Mouse (Mus musculus) embryonic stem cell, embryonic (primary cell): ENCODE data around the gene Tenm4.

Experiments used
- CTCF ChIA-PET, 4 experiments: fragments of 300-600 bp in 2 of 4; fragments of 350-600 bp in 2 of 4; sonication (Branson Sonifier 250); formaldehyde crosslinking; loops; one replicate each; lab custom pipeline; 2022; ENCODE audit warnings: inconsistent platforms in 2 of 4; lab: Charles Lee
- POLR2A ChIA-PET, 4 experiments: fragments of 300-600 bp in 2 of 4; fragments of 350-600 bp in 2 of 4; sonication (Branson Sonifier 250); formaldehyde crosslinking; loops; one replicate each; lab custom pipeline; 2022; ENCODE audit warnings: antibody characterized with exemption in 4 of 4, inconsistent platforms in 1 of 4; lab: Charles Lee

Gene Tenm4

DNA sequence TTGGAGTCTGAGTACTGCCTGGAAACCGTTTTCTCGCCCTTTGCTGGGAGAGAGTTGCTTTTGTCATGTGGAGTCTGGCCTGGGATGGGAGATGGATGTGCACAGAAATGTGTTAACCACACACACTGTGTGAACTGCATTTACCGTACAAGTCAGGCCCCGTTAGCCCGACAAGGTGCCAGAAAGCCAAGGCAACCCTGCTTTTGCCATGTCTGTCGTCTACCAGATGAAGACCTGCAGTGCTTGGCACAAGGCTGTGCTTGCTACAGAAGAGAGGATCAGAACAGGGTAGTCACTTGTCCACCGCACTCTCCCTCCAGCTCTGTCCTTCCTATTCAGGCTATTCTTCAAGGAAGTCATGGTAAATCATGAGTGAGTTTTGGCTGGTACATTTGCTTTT, 492.3 kb downstream of the Tenm4 start:
- ChIA-PET CTCF (no interaction called here), POLR2A (interaction anchor here in 1 of 4 experiments (0.7 kb wide), 1 partner anchor 115 kb away, joined by 4 read pairs; no protein-coding TSS in a partner anchor)

DNA sequence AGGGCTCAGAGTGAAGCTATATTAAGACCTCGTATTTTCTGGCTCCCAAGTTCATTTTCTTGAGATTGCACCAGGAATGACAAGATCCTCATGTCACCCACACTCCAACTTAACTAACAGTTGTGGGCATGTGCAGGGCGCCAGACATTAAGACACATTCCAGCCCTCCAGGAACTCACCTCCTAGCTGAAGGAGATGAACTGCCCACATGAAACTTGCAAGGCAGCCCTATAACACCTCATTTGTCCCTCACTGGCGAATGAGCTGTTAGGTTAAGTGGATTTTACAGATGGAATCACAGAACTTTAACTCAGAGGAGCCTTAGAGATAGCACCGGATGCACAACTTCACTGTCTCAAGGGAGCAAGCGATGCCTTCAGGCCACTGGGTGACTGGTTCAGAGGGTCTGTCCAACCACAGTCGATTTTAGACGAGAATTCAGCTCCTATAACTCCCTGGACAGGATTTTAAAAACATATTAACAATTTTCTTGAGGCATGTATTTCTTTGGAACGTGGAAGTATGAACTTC, 495.4 kb downstream of the Tenm4 start:
- ChIA-PET CTCF (interaction anchor here in 1 of 4 experiments (0.5 kb wide), 1 partner anchor 12 kb away, joined by 10 read pairs; no protein-coding TSS in a partner anchor), POLR2A (interaction anchor here in 1 of 4 experiments (0.7 to 2.3 kb wide), 4 partner anchors 10 to 19 kb away, joined by 3 to 23 read pairs (median 3); no protein-coding TSS in a partner anchor)

DNA sequence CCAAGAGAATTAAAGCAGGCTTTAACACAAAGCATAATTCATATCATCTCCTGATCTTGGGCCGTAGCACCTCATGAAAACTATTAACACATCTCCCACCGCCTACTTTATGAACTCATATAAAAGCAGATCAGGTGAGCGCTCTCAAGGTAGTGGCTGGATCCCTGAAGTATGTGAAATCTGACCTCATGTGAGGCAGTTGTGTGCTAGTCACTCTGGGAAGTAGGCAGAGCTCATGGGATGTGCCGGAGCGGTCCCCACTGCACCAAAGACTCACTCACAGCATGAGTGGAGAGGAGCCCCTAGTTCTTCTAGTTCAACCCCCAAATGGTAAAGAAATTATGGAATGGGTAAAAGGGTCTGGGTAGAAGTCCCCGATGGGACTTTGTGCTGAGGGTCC, 496.6 kb downstream of the Tenm4 start:
- CTCF ChIA-PET: no interaction called here
- POLR2A ChIA-PET: no interaction called here

DNA sequence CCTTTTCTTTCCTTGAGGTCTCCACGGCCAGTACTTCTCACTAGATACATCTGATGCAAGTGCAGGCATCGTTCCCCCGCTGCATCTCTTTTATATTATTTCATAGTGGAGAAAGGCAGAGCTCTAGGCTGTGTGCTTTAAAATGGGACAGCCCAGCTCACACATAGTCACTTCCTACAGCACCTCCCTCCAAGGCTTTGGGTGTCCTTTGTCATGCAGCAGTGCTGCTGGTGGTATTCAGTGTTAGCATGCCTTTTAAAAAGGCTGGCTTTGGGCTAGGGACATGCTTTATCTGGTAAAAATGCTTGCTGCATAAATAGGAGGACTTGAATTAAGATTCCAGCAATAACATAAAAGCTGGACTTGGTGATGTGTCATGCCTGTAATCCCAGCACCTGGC, 499.0 kb downstream of the Tenm4 start:
- POLR2A ChIA-PET: interaction anchor here in 2 of 4 experiments (0.7 to 1.3 kb wide), 5 partner anchors 15 to 133 kb away, joined by 3 read pairs; no protein-coding TSS in a partner anchor
- CTCF ChIA-PET: no interaction called here

DNA sequence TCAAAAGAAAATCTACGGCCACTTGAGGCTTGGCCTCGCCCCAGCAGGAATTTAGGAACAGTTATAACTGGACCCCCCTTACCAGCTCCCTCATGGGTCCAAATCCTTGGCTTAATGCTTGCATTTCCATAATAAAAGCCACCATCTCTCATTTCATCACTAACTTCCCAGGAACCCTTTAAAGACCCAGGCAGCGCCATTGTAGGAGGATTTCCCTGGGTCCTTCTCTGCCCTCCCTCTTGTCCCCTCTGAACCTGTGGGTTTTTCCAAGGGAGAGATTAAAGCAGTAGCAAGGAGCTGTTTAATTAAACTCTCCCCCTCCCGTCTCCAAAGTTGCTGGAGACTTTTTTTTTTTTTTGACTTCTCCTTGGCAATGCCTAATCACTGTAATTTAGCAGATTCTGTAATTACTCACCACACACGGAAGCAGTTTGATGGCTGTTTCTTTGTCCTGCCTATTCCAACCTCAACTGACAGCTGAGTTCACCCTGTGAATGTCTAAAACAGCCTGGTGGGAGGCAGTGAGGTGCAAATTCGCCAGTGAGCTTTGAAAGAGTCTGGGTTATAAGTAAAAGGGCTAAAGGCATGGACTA, 501.4 kb downstream of the Tenm4 start:
- CTCF ChIA-PET: interaction anchor here in 2 of 4 experiments (0.6 to 0.7 kb wide), 3 partner anchors 22 to 1293 kb away, joined by 7 to 22 read pairs (median 7); no protein-coding TSS in a partner anchor
- POLR2A ChIA-PET: interaction anchor here in 1 of 4 experiments (0.5 to 1.2 kb wide), 6 partner anchors 12 to 641 kb away, joined by 3 to 4 read pairs (median 3); no protein-coding TSS in a partner anchor

DNA sequence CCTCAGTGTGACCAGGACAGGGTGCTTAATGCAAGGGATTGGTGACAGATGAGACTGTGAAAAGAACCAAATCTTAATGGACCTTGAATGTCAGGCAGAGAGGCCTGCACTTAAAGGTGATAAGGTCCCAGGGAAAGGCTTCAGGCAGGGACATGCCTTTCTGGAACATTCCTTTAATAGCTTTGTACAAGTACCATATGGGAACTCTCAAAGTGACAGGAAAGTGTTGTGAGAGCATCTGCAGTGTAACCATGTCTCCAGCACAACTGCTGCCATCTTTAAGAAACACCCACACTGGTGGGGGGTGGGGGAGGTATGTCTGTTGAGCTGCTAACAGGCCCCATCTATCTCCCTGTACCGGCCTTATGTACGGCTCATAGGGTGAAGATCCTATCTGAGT, 506.0 kb downstream of the Tenm4 start:
- POLR2A ChIA-PET: interaction anchor here in 1 of 4 experiments (0.6 to 1.3 kb wide), 2 partner anchors 11 to 220 kb away, joined by 3 read pairs; no protein-coding TSS in a partner anchor
- CTCF ChIA-PET: no interaction called here

DNA sequence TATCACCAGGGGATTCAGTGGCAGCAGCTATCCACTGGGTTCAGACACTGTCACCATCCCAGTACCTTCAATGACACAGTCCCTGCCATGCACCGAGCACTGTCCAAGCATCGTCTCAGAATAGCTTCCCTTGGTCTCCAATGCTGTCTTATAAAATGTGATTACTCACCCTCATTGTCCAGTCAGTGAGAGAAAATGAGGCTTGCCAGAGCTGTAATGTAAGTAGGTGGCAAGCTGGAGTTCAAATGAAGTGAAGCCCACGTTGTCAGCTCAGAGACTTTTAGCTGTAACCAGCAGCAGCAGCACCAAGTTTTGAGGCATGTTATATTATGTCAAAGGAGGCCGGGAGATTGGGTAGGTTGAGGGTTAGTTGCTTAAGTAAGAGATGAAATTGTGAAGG, 507.2 kb downstream of the Tenm4 start:
- ChIA-PET POLR2A (interaction anchor here in 1 of 4 experiments (0.6 kb wide), 1 partner anchor 140 kb away, joined by 3 read pairs; no protein-coding TSS in a partner anchor), CTCF (no interaction called here)

DNA sequence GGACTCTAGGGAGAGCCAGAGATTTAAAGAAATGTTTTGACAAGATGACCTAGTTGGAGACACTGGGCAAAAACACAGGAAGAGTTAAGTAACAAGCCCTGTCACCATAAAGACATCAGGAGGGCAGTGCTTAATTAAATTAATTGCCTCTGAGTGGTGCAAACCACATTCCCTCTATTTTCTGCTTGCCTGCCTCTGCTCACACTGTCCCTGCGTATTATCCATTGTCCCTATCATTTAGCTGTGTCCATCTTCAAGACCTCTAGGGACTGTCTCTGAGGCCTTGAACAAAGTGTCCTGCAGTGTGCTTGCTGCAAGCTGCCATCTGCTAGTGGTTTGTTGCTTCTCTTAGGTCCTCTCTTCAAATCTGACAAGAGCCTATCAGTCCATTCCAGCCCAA, 508.7 kb downstream of the Tenm4 start:
- ChIA-PET POLR2A (no interaction called here), CTCF (no interaction called here)

DNA sequence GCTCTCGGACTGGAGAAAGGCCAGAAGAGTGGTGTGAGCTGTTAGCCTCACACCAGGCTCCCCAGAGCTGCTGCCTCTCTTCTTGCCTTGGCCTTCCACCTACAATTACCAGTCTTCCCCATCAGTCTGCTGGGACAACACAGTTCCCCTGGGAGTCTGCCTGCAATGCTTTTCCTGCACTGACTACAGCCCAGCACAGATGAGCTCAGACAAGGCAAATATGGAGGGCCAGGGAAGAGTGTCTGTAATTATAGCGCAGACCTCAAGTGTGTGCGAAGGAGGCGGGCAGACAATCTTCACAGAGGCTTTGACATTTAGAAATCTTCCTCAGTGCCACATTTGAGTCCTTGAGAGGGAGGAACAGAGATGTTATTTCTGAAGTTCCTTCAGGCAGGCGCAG, 509.4 kb downstream of the Tenm4 start:
- POLR2A ChIA-PET: no interaction called here
- CTCF ChIA-PET: no interaction called here

DNA sequence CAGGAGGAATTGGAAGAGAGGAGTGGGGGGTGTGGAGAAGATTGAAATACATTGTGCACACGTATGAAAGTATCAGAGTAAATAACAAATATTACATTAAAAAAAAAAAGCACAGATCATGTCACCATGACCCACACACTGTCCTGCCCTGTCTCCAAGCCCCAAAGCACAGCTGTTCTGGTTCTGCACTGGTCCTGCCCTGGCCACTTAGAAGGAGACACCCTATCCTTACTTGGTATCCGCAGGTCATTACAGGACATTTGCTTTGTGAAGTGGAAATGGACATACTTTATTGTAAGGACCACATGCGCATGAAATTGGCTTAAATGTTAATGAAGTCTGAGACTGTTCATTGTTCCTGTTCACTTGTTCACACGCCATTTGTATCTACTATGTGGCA, 510.8 kb downstream of the Tenm4 start:
- CTCF ChIA-PET: no interaction called here
- POLR2A ChIA-PET: no interaction called here

DNA sequence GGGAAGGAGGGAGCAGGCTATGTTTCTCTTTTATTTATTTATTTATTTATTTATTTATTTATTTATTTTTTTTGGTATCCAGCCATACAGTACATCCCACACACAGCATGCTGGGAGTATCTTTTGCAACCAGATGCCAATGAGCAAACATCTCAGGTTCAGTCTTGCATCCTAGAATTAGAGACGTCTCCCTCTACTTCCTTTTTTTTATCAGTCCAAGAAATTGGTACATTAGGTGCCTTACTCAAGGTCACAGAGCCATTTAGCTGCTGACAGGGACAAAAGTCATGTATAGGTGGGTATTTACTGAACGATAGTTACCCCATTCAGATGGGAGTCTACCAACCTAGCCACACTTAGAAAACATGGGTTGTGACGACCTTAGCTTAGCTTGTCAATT, 517.1 kb downstream of the Tenm4 start:
- POLR2A ChIA-PET: interaction anchor here in 1 of 4 experiments (0.9 to 1.3 kb wide), 2 partner anchors 25 to 33 kb away, joined by 3 read pairs; no protein-coding TSS in a partner anchor
- CTCF ChIA-PET: no interaction called here

DNA sequence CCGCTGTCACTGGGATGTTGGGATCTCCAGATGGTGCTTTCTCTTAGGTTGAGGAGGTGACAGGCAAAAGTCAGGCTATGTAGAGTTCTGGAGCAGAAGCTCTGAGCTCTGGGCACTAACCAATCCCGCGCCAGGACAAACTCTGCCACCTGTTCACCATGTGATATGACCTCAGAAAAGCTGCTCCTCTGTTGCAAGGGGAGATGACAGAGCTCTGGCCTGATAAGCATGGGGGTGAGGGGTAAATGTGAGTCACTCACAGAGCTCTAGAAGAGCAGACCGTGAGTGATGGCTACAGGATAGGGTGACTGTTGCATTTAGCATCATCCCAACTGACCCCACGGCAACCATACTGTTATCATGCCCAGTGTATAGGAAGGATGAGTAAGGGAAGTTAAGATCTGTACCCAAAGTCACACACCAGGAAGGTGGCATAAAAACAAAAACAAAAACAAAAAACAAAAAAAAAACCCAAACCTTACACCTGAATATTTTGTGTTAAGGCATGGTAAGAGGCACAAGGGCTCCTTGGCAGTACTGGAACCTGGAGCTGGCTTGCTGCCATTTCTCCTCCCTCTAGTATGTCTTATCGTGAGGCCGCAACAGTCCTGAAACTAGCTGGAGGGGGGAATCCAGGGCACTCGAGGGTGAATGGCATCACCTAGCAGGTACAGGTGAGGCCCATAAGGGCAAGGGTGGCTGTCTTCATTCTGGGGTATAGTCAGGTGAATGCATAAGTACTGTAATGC, 530.2 kb downstream of the Tenm4 start:
- CTCF ChIA-PET: no interaction called here
- POLR2A ChIA-PET: interaction anchor here in 2 of 4 experiments (0.6 to 0.9 kb wide), 4 partner anchors 10 to 472 kb away, joined by 3 read pairs; no protein-coding TSS in a partner anchor

DNA sequence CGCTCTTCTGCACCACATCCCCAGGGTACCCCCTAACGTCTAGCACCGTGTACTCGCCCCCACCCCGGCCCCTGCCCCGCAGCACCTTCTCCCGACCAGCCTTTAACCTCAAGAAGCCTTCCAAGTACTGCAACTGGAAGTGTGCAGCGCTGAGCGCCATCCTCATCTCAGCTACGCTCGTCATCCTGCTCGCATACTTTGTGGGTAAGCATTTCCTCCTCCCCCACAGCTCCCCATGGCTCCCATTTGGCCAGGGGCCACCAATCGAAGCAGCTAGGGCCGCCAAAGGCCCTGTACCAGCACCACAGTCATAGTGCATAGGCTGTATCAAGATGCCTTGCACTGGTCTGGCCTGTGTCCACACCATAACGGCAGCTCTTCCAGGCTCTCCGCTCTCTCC, 532.9 kb downstream of the Tenm4 start:
- ChIA-PET CTCF (no interaction called here), POLR2A (no interaction called here)

DNA sequence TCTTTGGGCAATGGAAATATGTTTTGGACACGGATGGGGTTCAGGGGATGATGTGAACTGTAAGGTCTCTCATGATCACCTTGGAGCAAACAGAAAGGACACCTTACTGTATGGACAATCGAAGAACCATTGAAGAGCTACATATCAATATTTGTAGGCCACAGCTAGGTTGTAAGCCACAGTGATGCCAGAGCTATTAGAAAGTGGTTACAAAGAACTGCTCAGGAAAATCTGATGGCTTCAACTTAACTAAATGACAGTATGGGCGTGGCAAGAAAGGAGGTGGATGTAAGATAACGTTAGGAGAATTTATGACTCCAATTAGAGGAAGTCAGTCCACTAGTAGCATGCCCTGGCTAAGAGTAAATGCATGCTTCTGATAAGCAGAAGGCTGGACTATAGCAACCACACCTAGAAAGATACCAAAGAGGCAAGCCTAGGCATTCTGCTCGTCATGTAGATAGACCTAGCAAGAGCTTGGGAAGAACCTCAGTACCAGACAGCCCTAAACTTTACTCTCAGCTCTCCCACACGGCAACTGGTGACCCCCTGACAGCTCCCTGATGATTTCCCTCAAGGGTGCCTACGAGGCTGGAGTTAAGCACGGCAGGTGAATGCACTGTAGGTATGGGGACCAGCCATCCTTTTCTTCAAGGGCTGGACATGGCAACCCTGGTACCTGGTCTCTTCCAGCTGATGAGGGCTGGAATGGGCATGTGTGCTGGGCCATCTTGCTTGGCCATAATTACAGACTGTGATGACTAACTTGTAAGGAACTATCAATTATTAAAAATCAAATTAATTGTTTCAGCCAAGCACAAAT, 534.5 kb downstream of the Tenm4 start:
- CTCF ChIA-PET: interaction anchor here in 1 of 4 experiments (0.6 kb wide), 1 partner anchor 265 kb away, joined by 3 read pairs; no protein-coding TSS in a partner anchor
- POLR2A ChIA-PET: interaction anchor here in 3 of 4 experiments (0.6 to 1.3 kb wide), 3 partner anchors 36 to 1158 kb away, joined by 3 to 4 read pairs (median 3); no protein-coding TSS in a partner anchor

DNA sequence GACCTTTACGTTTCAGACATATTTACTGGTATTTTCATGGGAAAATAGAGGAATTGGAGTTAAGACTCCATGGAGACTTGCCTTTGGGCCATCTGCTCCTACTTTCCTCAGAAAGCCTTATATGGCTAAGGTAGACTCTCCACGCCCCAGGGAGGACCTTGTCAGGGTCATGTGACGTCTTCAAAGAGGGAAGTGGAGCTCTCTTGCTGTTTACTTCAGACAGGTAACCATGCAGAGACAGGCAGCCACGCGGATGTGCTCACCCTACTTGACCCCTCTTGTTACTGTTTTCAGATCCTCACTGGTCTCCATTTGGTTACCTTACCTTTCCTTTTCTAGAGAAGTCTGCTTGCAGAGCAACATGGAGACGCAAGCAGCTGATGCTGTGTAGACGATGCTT, 535.5 kb downstream of the Tenm4 start:
- ChIA-PET POLR2A (interaction anchor here in 1 of 4 experiments (1.4 kb wide), 1 partner anchor 16 kb away, joined by 3 read pairs; no protein-coding TSS in a partner anchor), CTCF (interaction anchor here in 1 of 4 experiments (0.5 kb wide), 1 partner anchor 63 kb away, joined by 17 read pairs; no protein-coding TSS in a partner anchor)

DNA sequence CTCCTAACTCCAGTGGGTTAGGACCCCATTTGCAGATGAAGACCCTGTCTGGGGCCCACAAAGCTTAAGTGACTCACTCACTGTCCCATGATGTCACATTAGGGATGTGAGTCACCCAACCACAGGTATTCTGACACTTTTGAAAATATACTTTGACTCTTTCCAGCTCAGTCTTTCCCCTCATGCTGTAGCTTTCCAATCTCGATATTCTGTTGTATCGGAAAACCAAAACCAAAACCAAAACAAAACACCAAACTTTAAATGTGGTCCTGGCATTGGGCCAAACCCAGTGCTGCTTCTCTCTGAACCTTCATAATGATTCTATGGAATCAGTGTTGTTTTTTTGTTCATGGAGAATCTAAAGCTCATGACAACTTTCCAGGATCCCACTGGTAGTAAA, 536.1 kb downstream of the Tenm4 start:
- POLR2A ChIA-PET: interaction anchor here in 1 of 4 experiments (1.4 kb wide), 1 partner anchor 17 kb away, joined by 3 read pairs; no protein-coding TSS in a partner anchor

DNA sequence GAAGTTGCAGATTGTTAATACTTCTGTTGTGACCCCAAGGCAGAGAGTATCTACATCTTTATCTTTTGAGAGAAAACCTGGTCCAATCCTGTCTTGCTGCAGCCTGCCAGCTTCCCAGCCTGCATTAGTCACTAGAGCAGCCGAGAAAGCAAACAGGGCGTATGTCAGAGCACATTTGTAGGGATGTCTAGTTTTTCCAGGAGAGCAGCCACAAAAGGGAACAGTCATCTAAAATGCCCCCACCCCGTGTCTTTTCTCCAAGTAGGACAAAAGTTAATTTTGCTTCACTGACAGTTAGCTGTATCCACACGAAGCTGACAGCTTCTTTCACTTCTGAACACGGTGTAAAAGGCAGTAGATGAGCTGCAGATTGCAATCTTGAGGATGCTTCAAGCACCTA, 537.0 kb downstream of the Tenm4 start:
- POLR2A ChIA-PET: interaction anchor here in 1 of 4 experiments (1.4 kb wide), 1 partner anchor 17 kb away, joined by 3 read pairs; no protein-coding TSS in a partner anchor
- CTCF ChIA-PET: no interaction called here

More for the DNA sequence above, 536.1 kb downstream of the Tenm4 start:
- CTCF ChIA-PET: interaction anchor here in 2 of 4 experiments (0.5 to 0.6 kb wide), 2 partner anchors 63 to 846 kb away, joined by 13 to 17 read pairs; no protein-coding TSS in a partner anchor

DNA sequence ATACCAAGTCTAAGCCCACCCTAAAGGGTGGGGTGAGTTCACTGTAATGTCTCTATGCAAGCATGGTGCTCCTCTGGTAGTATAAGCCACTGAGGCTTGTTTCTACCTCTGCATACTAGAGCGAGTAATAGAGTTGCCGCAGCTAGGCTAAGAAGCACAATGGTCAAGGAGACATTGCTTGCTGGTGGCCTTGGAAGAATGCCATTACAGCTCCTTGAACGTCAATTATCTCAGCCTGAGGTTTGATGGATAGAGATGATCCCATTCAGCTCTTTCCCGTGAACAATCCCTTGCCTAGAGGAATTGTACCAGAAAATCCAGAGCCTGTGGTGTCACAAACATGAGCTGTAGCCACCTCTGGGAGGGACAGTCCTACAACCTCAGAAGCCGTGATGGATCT, 537.5 kb downstream of the Tenm4 start:
- ChIA-PET POLR2A (no interaction called here), CTCF (no interaction called here)
